Mouse (Mus musculus) G1E (cell line): ENCODE measurements around the gene Clmp.

ENCODE experiments used
- CTCF ChIP-seq: IDR thresholded peaks from 2 replicates; pipeline ENCODE4 v1.5.1; 2012; ENCODE audit warnings: low read depth, low read length, inconsistent platforms, mixed read lengths
- GATA1 ChIP-seq: IDR thresholded peaks from 2 replicates; pipeline ENCODE4 v1.6.1; 2012; ENCODE audit warnings: borderline replicate concordance, low read length, inconsistent platforms, mixed read lengths
- GATA2 ChIP-seq: IDR thresholded peaks from 2 replicates; pipeline ENCODE4 v1.6.1; 2012; ENCODE audit warnings: low read depth, low read length, inconsistent platforms, borderline replicate concordance
- POLR2AphosphoS5 ChIP-seq: IDR thresholded peaks from 2 replicates; pipeline ENCODE4 v1.6.1; 2012; ENCODE audit warnings: low read depth, low read length, inconsistent platforms; ENCODE audit not compliant: insufficient replicate concordance
- TAL1 ChIP-seq: conservative IDR thresholded peaks from 2 replicates; pipeline ENCODE4 v1.6.1; 2012; ENCODE audit warnings: low read depth, low read length, inconsistent platforms, mixed read lengths

DNA sequence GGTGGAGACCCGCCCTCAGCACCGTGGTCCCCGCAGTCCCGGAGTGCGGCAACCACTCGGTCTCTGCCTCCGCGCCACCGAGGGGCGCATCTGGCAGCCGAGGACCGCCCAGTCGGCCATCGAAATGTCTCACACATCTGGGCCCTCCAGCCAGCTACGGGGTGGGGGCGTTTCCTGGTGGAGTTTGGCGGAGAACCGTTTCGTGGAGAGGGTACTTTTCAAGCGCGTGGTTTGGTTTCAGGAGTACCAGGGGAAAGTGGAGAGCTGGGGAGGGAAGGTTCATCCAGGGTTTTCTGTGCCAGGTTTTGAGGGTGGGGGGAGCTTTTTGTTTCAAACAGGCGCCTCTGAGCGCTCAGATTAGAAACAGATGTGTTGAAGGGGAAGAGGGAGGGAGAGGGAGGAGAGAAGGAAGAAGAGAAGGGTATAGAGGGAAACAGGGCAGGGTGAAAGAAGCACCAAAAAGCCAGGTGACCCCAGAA lies 698 bp downstream of the Clmp start:
- no peak for TF ChIP-seq GATA1
- TF ChIP-seq TAL1 = no peak
- TF ChIP-seq CTCF = no peak
- TF ChIP-seq GATA2 = no peak
- no peak for TF ChIP-seq POLR2AphosphoS5
